Comparison of ENCODE assay signal across 36 mouse cellular contexts in the genomic region with DNA sequence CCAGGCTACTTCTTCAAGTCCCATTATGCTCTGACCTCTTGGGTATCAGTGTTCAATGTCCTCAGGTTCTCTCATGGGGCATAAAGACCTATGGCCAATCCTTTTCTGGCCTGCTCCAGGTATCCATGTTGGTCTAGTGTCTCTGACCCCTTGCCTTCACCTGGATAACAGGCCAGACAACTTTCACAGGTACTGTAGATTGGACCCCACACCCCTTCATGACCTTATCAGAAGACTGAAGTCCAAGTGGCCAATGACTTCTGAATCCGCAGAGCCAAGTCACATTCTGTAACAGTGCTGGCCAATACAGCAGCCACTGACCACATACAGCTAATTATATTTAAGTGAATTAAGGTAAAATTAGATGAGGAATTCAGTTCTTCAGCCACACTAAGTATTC. TPM values are rescaled to one million over a fixed set of nuclear protein-coding genes. Genes with fewer than 3 reads are reported as not detected.
"Had no signal": no experiment of that assay in that cellular context is flagged by ENCODE, and none has a peak within 500 bp of the region (broad histone marks: within the 10 kb centered on the region; RNA-seq: fewer than 3 reads in every experiment).

No protein-coding gene starts in this region.

- H3K4me1 ChIP-seq: limb, embryonic 13.5 days had no signal

- H3K27me3 ChIP-seq: limb, embryonic 12.5 days; limb, embryonic 13.5 days; limb, embryonic 15.5 days; liver, embryonic 13.5 days; liver, embryonic 15.5 days; lung, embryonic 15.5 days; midbrain, embryonic 12.5 days; midbrain, embryonic 13.5 days; midbrain, embryonic 15.5 days; neural tube, embryonic 12.5 days had no signal

- DNase-seq: left cerebral cortex, postnatal 4 days; liver; liver, embryonic 13.5 days; lung, adult 18-20 months; lung, adult 2 months; lung, embryonic 14.5 days; lung, postnatal 10 days; lung, postnatal 14 days; lung, postnatal 36 days; lung, postnatal 4 days; midbrain, embryonic 14.5 days had no signal

- H3K9ac ChIP-seq: limb, embryonic 12.5 days; limb, embryonic 13.5 days; limb, embryonic 15.5 days; liver, embryonic 12.5 days; liver, embryonic 13.5 days; liver, embryonic 14.5 days; liver, embryonic 15.5 days; lung, embryonic 14.5 days; lung, embryonic 15.5 days; midbrain, embryonic 12.5 days; midbrain, embryonic 13.5 days; midbrain, embryonic 15.5 days; neural tube, embryonic 12.5 days had no signal

- H3K9me3 ChIP-seq: limb, embryonic 10.5 days; limb, embryonic 12.5 days; limb, embryonic 13.5 days; limb, embryonic 15.5 days; liver, embryonic 12.5 days; liver, embryonic 13.5 days; liver, embryonic 15.5 days; lung, embryonic 15.5 days; megakaryocyte, embryonic 14.5 days; midbrain, embryonic 10.5 days; midbrain, embryonic 12.5 days; midbrain, embryonic 13.5 days; midbrain, embryonic 15.5 days; neural tube, embryonic 12.5 days had no signal

- H3K4me2 ChIP-seq: limb, embryonic 12.5 days; limb, embryonic 13.5 days; limb, embryonic 15.5 days; liver, embryonic 11.5 days; liver, embryonic 12.5 days; liver, embryonic 13.5 days; liver, embryonic 15.5 days; lung, embryonic 14.5 days; lung, embryonic 15.5 days; midbrain, embryonic 11.5 days; midbrain, embryonic 12.5 days; midbrain, embryonic 13.5 days; midbrain, embryonic 15.5 days; neural tube, embryonic 12.5 days had no signal

- H3K36me3 ChIP-seq: limb, embryonic 10.5 days; limb, embryonic 12.5 days; limb, embryonic 13.5 days; limb, embryonic 15.5 days; liver, embryonic 12.5 days; liver, embryonic 13.5 days; liver, embryonic 15.5 days; lung, embryonic 15.5 days; midbrain, embryonic 10.5 days; midbrain, embryonic 12.5 days; midbrain, embryonic 13.5 days; midbrain, embryonic 15.5 days; neural tube, embryonic 12.5 days had no signal

- H3K27ac ChIP-seq: left cerebral cortex, adult 2 months; limb, embryonic 10.5 days; limb, embryonic 12.5 days; limb, embryonic 13.5 days; limb, embryonic 15.5 days; liver, embryonic 12.5 days; liver, embryonic 13.5 days; liver, embryonic 14.5 days; liver, embryonic 15.5 days; lung, embryonic 15.5 days; macrophage; midbrain, embryonic 10.5 days; midbrain, embryonic 12.5 days; midbrain, embryonic 13.5 days; midbrain, embryonic 15.5 days; neural tube, embryonic 12.5 days had no signal

- H3K4me3 ChIP-seq: left cerebral cortex, adult 2 months; limb, embryonic 10.5 days; limb, embryonic 12.5 days; limb, embryonic 13.5 days; limb, embryonic 15.5 days; liver, embryonic 12.5 days; liver, embryonic 13.5 days; liver, embryonic 15.5 days; lung, embryonic 15.5 days; megakaryocyte, embryonic 14.5 days; midbrain, embryonic 10.5 days; midbrain, embryonic 12.5 days; midbrain, embryonic 13.5 days; midbrain, embryonic 15.5 days; myocyte; neural tube, embryonic 12.5 days had no signal

- ATAC-seq: liver, embryonic 12.5 days; lung, postnatal 0 days; midbrain, embryonic 13.5 days; midbrain, embryonic 15.5 days; midbrain, embryonic 16.5 days had no signal

RNA-seq across cellular contexts. Expression of gene Tlr9, which starts 49.9 kb away (rescaled TPM):
- total RNA-seq: megakaryocyte-erythroid progenitor cell, adult 5-6 weeks had no signal
- polyA plus RNA-seq: limb, embryonic 10.5 days; limb, embryonic 11.5 days; limb, embryonic 12.5 days; liver, embryonic 11.5 days; lung, embryonic 15.5 days; lung, embryonic 16.5 days; midbrain, embryonic 10.5 days; midbrain, embryonic 11.5 days; midbrain, embryonic 12.5 days; midbrain, embryonic 13.5 days; midbrain, embryonic 16.5 days; myocyte; neural tube, embryonic 11.5 days; neural tube, embryonic 12.5 days had no signal
